Mouse (Mus musculus) stomach, postnatal 0 days (tissue): ENCODE results near the gene Trmu.

Source experiments
- CTCF ChIP-seq: IDR thresholded peaks from 2 replicates; pipeline ENCODE4 v1.5.1; 2016; ENCODE audit warnings: antibody characterized with exemption, low read depth, mild to moderate bottlenecking, moderate library complexity
- EP300 ChIP-seq: optimal IDR thresholded peaks from 2 replicates; pipeline ENCODE3; 2016; ENCODE audit warnings: antibody characterized with exemption

DNA sequence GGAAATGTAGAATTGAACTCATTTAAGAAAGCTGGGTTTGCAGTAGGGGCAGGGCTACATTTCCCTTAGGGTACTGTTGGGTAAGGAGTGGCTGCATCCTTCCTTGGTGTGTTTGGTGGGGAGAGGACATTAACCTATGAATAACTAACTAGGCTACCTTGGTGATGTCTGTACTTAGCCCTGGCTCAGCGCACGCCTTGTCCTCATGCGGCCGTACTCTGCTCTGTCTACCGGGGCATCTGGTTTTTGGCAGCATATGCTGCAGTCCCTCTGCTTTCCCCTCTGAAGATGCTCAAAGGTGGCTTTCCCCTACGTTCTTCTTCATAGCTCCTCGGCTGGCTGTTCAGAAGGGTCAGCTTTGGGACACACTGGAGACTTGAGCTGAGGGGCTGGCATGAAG is 1.8 kb upstream of the Trmu start:
- TF ChIP-seq CTCF (no peak), EP300 (no peak)
